Mouse (Mus musculus) c-Kit-positive CD71-negative TER-119-negative erythroid progenitor cells, embryonic 14.5 days (primary cell): ENCODE measurements around the gene Lars2.

Source experiments
- DNase-seq: peaks from one replicate; pipeline ENCODE4 v3.0.0-alpha.2; 2013; ENCODE audit warnings: low read depth

The Lars2 gene

GRCm38 (mm10) chr9:123507380-123507779, 140.7 kb downstream of the Lars2 start:
- no peak for DNase-seq

GRCm38 (mm10) chr9:123508986-123509385, 142.3 kb downstream of the Lars2 start:
- no peak for DNase-seq

GRCm38 (mm10) chr9:123509638-123510604, 143.2 kb downstream of the Lars2 start:
- DNase-seq = peak; percentile 38

- no peak for DNase-seq
These were observed 144.2 kb downstream of the Lars2 start for GRCm38 (mm10) chr9:123510926-123511325.
